Comparison of ENCODE assay signal across 9 mouse cellular contexts in genomic region chr7:49922928-49923327, GRCm38 (mm10). TPM values are rescaled to one million over a fixed set of nuclear protein-coding genes. Genes with fewer than 3 reads are reported as not detected.
DNase-seq lines count a peak whose midpoint lies in the region; ATAC-seq lines count a peak whose summit lies in the region.
"Had no signal": no experiment of that assay in that cellular context is flagged by ENCODE, and none has a peak within 500 bp of the region (broad histone marks: within the 10 kb centered on the region; RNA-seq: fewer than 3 reads in every experiment).

No protein-coding gene starts in this region.

- H3K36me3 ChIP-seq in forebrain, embryonic 13.5 days (ENCODE audit: poor library complexity, severe bottlenecking): no peaks in the 10 kb centered on the region
- no peaks in the 10 kb centered on the region for H3K36me3 ChIP-seq in intestine, embryonic 15.5 days
- no peaks in the 10 kb centered on the region for H3K36me3 ChIP-seq in midbrain, embryonic 10.5 days

- H3K4me1 ChIP-seq in forebrain, embryonic 13.5 days: peaks cover 8% of the 10 kb centered on the region
- 0 out of 2 replicates have a peak, but pooled peaks cover 3% of the 10 kb centered on the region for H3K4me1 ChIP-seq in intestine, embryonic 15.5 days (replicated peaks)
- peaks cover 8% of the 10 kb centered on the region for H3K4me1 ChIP-seq in midbrain, embryonic 10.5 days

- peak overlapping the region; percentile 40; the same call in 1 of the 2 replicates for H3K27ac ChIP-seq in forebrain, embryonic 13.5 days
- H3K27ac ChIP-seq in intestine, embryonic 15.5 days: no peak overlapping the region
- peak overlapping the region; percentile 69 for H3K27ac ChIP-seq in midbrain, embryonic 10.5 days (replicated peaks)

- peak; percentile 82 for ATAC-seq in forebrain, embryonic 13.5 days
- ATAC-seq in intestine, embryonic 15.5 days: peak; percentile 55; the same call in 1 of the 2 replicates

- no peak overlapping the region for H3K4me3 ChIP-seq in forebrain, embryonic 13.5 days
- no peak overlapping the region for H3K4me3 ChIP-seq in intestine, embryonic 15.5 days (replicated peaks)
- no peak overlapping the region for H3K4me3 ChIP-seq in midbrain, embryonic 10.5 days
- H3K4me3 ChIP-seq: erythroblast, embryonic 14.5 days had no signal

- peak overlapping the region; percentile 27 for H3K4me2 ChIP-seq in forebrain, embryonic 13.5 days
- no peak overlapping the region for H3K4me2 ChIP-seq in intestine, embryonic 15.5 days (replicated peaks)

- H3K27me3 ChIP-seq in forebrain, embryonic 13.5 days: peaks cover 83% of the 10 kb centered on the region
- peaks cover 6% of the 10 kb centered on the region for H3K27me3 ChIP-seq in intestine, embryonic 15.5 days (replicated peaks)
- H3K27me3 ChIP-seq in midbrain, embryonic 10.5 days (ENCODE audit: low read depth, poor library complexity, severe bottlenecking): peaks cover 86% of the 10 kb centered on the region

- peaks cover 7% of the 10 kb centered on the region; the same call in 1 of the 2 replicates for H3K9me3 ChIP-seq in forebrain, embryonic 13.5 days (replicated peaks)
- no peaks in the 10 kb centered on the region for H3K9me3 ChIP-seq in intestine, embryonic 15.5 days
- H3K9me3 ChIP-seq in midbrain, embryonic 10.5 days (replicated peaks): peaks cover 6% of the 10 kb centered on the region; the same call in 1 of the 2 replicates

- DNase-seq in cerebellum, adult 18-20 months: peak; percentile 13 to 22
- DNase-seq in cerebellum, adult 9-10 months: no peak
- peak; percentile 53 for DNase-seq in MEL-GATA-1-ER (ENCODE audit: extremely low read depth, low read depth)
- DNase-seq in midbrain, embryonic 10.5 days (ENCODE audit: low spot score): peak; percentile 33
- DNase-seq in embryo, embryonic 10 days (ENCODE audit: low spot score): no peak
- no peak for DNase-seq in urinary bladder, postnatal 25 days (ENCODE audit: low spot score)

- H3K9ac ChIP-seq in forebrain, embryonic 13.5 days: 0 out of 2 replicates have a peak overlapping the region, but pooled peaks have one; percentile 27
- H3K9ac ChIP-seq in intestine, embryonic 15.5 days: no peak overlapping the region

- 16% methylated on average over 4 of the region's 4 CpGs for WGBS in forebrain, embryonic 13.5 days
- 48% methylated on average over 4 of the region's 4 CpGs for WGBS in intestine, embryonic 15.5 days
- WGBS in midbrain, embryonic 10.5 days: 46% methylated on average over 4 of the region's 4 CpGs

RNA-seq across cellular contexts. Expression of gene Slc6a5, which starts 13.0 kb away (rescaled TPM):
- polyA plus RNA-seq in forebrain, embryonic 13.5 days (2015; fragmentation: Nextera tagmentation; extraction: Ambion mirVana): 0.08 TPM in 1 of 2 replicates, not detected in the other
- polyA plus RNA-seq in intestine, embryonic 15.5 days (2015; fragmentation: Nextera tagmentation; extraction: Ambion mirVana): not detected in 2 replicates
- not detected in 2 replicates for polyA plus RNA-seq in midbrain, embryonic 10.5 days (2016; fragmentation: Nextera tagmentation; extraction: Ambion mirVana)
- polyA plus RNA-seq: erythroblast, embryonic 14.5 days had no signal

RNA-seq across cellular contexts. Expression of gene Nell1, which starts 51.7 kb away (rescaled TPM):
- 2.9 and 4.2 TPM in 2 replicates for polyA plus RNA-seq in forebrain, embryonic 13.5 days (2015; fragmentation: Nextera tagmentation; extraction: Ambion mirVana)
- 4.0 and 4.3 TPM in 2 replicates for polyA plus RNA-seq in intestine, embryonic 15.5 days (2015; fragmentation: Nextera tagmentation; extraction: Ambion mirVana)
- polyA plus RNA-seq in midbrain, embryonic 10.5 days (2016; fragmentation: Nextera tagmentation; extraction: Ambion mirVana): 0.54 and 1.5 TPM in 2 replicates
- polyA plus RNA-seq: erythroblast, embryonic 14.5 days had no signal

Comparison
In these comparisons a context has a peak if more than half of its experiments do, and no peak if none do; other contexts are left out.
1. DNase-seq: peak in cerebellum, adult 18-20 months (2 of 2), MEL-GATA-1-ER (single experiment) and midbrain, embryonic 10.5 days (single experiment); none in cerebellum, adult 9-10 months (single experiment), embryo, embryonic 10 days (single experiment) and urinary bladder, postnatal 25 days (single experiment).